Mouse (Mus musculus) brain, embryonic 14.5 days (tissue): ENCODE measurements around the gene Pax1. TPM values are rescaled to one million over a fixed set of nuclear protein-coding genes. Genes with fewer than 3 reads are reported as not detected.

Experiments
- DNase-seq: peaks from one replicate; pipeline ENCODE4 v3.0.0-alpha.2; 2011; ENCODE audit warnings: low read depth
- CTCF ChIP-seq: fragments of 200-500 bp; IDR thresholded peaks from 2 replicates; pipeline ENCODE4 v1.5.1; 2012; ENCODE audit warnings: inconsistent platforms, mild to moderate bottlenecking, moderate library complexity, borderline replicate concordance; ENCODE audit not compliant: insufficient read depth, insufficient read length; ENCODE audit errors: extremely low read depth
- POLR2A ChIP-seq: fragments of 200-500 bp; IDR thresholded peaks from 2 replicates; pipeline ENCODE4 v1.6.1; 2012; ENCODE audit warnings: mild to moderate bottlenecking, inconsistent platforms, borderline replicate concordance; ENCODE audit not compliant: poor library complexity, insufficient read depth, insufficient read length, severe bottlenecking; ENCODE audit errors: extremely low read depth
- polyA plus RNA-seq: library from polyadenylated mRNA; depleted of rRNA; stranded (reverse); fragments of >200 nt; gene quantifications from 2 replicates; pipeline ENCODE4 v1.2.3, GENCODE M21; 2012; rRNA removed

The Pax1 gene
- polyA plus RNA-seq, 1 experiment = 0.85 TPM

GRCm38 (mm10) chr2:147374245-147374644 is 12.5 kb downstream of the Pax1 start:
- TF ChIP-seq CTCF (no peak), POLR2A (no peak)
- DNase-seq = no peak

GRCm38 (mm10) chr2:147375019-147375715 is 13.4 kb downstream of the Pax1 start:
- no peak for DNase-seq
- TF ChIP-seq POLR2A (no peak), CTCF (no peak)

- TF ChIP-seq POLR2A = no peak
- TF ChIP-seq CTCF = peak; percentile 53; the same call in 1 of the 2 replicates
- peak; percentile 75 for DNase-seq
Measured at GRCm38 (mm10) chr2:147378934-147379333, 17.2 kb downstream of the Pax1 start.

- DNase-seq = no peak
- TF ChIP-seq CTCF (no peak), POLR2A (no peak)
Measured at GRCm38 (mm10) chr2:147383373-147383772, 21.6 kb downstream of the Pax1 start.

- TF ChIP-seq POLR2A = no peak
- TF ChIP-seq CTCF = no peak
Measured at GRCm38 (mm10) chr2:147386949-147387348, 25.2 kb downstream of the Pax1 start.

GRCm38 (mm10) chr2:147409323-147409722 is 47.6 kb downstream of the Pax1 start:
- no peak for DNase-seq
- TF ChIP-seq POLR2A (no peak), CTCF (peak; percentile 19; the same call in 1 of the 2 replicates)

More at GRCm38 (mm10) chr2:147386949-147387348, 25.2 kb downstream of the Pax1 start:
- DNase-seq = no peak

GRCm38 (mm10) chr2:147415037-147415436 is 53.3 kb downstream of the Pax1 start:
- no peak for TF ChIP-seq CTCF
- TF ChIP-seq POLR2A = no peak
- no peak for DNase-seq

- no peak for DNase-seq
- TF ChIP-seq POLR2A (no peak), CTCF (no peak)
Measured at GRCm38 (mm10) chr2:147424582-147425255, 63.0 kb downstream of the Pax1 start.

- TF ChIP-seq POLR2A (no peak), CTCF (no peak)
- peak; percentile 56 for DNase-seq
Measured at GRCm38 (mm10) chr2:147429607-147430356, 68.1 kb downstream of the Pax1 start.

GRCm38 (mm10) chr2:147433120-147433519 is 71.4 kb downstream of the Pax1 start:
- no peak for TF ChIP-seq POLR2A
- TF ChIP-seq CTCF = peak; percentile 67; the same call in 1 of the 2 replicates
- DNase-seq = peak; percentile 34

Other genes starting within 250 kb of the Pax1 start
- gene Nkx2-2, start 167.7 kb upstream of the Pax1 start, polyA plus RNA-seq = 8.8 and 14.4 TPM in 2 replicates